Mouse (Mus musculus): ENCODE results near the gene Cobll1. TPM values are rescaled to one million over a fixed set of nuclear protein-coding genes. Genes with fewer than 3 reads are reported as not detected.
A peak's percentile ranks its signal among the peaks of the same experiment; 100 is the strongest.

Cobll1 gene
- polyA plus RNA-seq, 1 experiment from 2014 or later = 2.8 TPM

DNA sequence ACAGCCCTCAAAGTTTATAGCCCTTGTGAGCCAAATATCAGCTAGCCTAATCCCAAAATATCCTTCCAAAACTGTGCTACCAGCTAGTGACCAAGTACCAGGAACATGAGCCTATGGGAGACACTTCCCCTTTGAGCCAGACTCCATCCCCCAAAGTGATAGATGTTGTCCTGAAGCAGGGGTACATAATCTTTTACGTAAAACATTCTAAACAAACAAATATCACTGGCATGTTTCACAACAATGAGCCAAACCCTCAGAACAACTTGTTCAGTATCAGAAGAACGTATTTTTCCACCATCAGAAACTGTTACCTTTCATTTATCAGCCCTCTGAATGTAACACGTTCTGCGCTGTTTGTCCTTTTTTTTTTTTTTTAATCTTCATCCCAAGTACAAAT is 12.7 kb downstream of the Cobll1 start:
- H3K27ac ChIP-seq (ENCODE audit: low read depth, low read length) = no peak overlapping the region
- no peak for ATAC-seq
- WGBS = 88% methylated on average over 4 of the region's 4 CpGs
- H3K9me3 ChIP-seq (ENCODE audit: control insufficient read depth, low read length) = no peaks in the 10 kb centered on the region
- H3K27me3 ChIP-seq (replicated peaks; ENCODE audit: control insufficient read depth, insufficient read depth, low read length) = no peaks in the 10 kb centered on the region
- H3K9ac ChIP-seq (ENCODE audit: low read depth, low read length) = no peak overlapping the region
- H3K36me3 ChIP-seq (ENCODE audit: control insufficient read depth, insufficient read depth, low read length) = no peaks in the 10 kb centered on the region
- H3K4me2 ChIP-seq (ENCODE audit: low read length) = no peak overlapping the region
- no peak overlapping the region for H3K4me3 ChIP-seq (ENCODE audit: low read length)
- H3K4me1 ChIP-seq (ENCODE audit: control insufficient read depth, insufficient read depth, low read depth, low read length) = no peaks in the 10 kb centered on the region

DNA sequence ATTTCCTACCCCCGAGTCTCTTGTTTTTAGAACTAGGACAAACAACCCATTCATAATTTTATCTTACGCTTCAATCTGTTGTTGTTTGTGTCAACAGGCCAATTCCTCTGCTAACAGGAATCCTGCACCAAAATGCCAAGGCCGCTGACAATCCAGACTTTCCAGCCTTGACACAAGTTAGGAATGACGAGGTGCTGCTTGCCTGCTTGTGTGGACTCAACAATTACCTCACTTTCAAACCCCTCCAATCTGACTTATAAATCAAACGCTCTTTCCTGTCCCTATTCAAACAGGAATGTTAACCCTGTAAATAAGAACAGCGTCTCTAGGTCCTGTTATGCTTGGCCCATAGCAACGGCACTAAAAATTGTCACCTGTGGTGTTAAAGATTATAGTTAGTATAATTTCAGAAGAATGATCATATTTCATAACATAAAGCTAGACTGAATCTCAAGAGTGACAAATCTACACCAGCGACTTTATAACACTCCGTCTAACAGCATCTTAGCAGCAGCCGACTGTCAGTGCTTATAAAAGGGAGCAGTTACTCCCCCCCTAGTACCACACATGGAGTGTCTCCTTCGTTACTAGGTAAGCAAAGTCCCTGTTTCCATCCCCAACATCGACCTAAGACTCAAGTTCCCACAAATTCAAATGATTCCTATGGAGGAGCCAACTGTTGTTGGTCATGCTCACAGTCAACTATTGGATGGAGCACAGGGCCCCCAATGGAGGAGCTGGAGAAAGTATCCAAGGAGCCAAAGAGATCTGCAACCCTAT is 15.1 kb downstream of the Cobll1 start:
- Histone ChIP-seq H3K4me2 (ENCODE audit: low read length) (no peak overlapping the region), H3K27me3 (replicated peaks; ENCODE audit: control insufficient read depth, insufficient read depth, low read length) (no peaks in the 10 kb centered on the region), H3K9ac (ENCODE audit: low read depth, low read length) (no peak overlapping the region), H3K9me3 (ENCODE audit: control insufficient read depth, low read length) (no peaks in the 10 kb centered on the region), H3K36me3 (ENCODE audit: control insufficient read depth, insufficient read depth, low read length) (no peaks in the 10 kb centered on the region), H3K4me1 (ENCODE audit: control insufficient read depth, insufficient read depth, low read depth, low read length) (no peaks in the 10 kb centered on the region), H3K27ac (ENCODE audit: low read depth, low read length) (no peak overlapping the region), H3K4me3 (ENCODE audit: low read length) (no peak overlapping the region)
- WGBS = 81% methylated on average over 12 of the region's 12 CpGs
- ATAC-seq = no peak

DNA sequence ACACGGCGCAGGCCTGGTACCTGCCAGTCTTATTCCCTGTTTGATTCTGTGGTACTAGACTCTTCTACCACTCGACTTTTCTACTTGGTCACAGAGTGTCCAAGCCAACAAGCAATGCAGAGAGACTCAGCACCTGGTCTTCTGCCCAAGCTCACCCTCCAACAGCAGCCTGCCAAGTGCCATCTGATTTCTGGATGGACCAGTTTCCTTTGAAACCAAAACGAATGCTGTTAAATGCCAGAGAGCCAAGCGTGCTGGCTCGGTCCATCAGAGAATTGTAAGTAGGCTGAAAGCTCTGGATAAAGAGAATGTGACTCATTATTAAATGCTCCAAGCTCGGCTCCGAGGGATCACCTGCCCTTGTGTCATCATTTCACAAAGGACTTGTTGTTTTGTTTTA is 16.2 kb downstream of the Cobll1 start:
- H3K9ac ChIP-seq (ENCODE audit: low read depth, low read length) = no peak overlapping the region
- H3K4me1 ChIP-seq (ENCODE audit: control insufficient read depth, insufficient read depth, low read depth, low read length) = no peaks in the 10 kb centered on the region
- H3K36me3 ChIP-seq (ENCODE audit: control insufficient read depth, insufficient read depth, low read length) = no peaks in the 10 kb centered on the region
- no peak overlapping the region for H3K27ac ChIP-seq (ENCODE audit: low read depth, low read length)
- no peaks in the 10 kb centered on the region for H3K27me3 ChIP-seq (replicated peaks; ENCODE audit: control insufficient read depth, insufficient read depth, low read length)
- H3K9me3 ChIP-seq (ENCODE audit: control insufficient read depth, low read length) = no peaks in the 10 kb centered on the region
- peak; percentile 56; the same call in 1 of the 2 replicates for ATAC-seq
- WGBS = 71% methylated on average over 8 of the region's 8 CpGs
- no peak overlapping the region for H3K4me2 ChIP-seq (ENCODE audit: low read length)
- no peak overlapping the region for H3K4me3 ChIP-seq (ENCODE audit: low read length)

- Histone ChIP-seq H3K9me3 (ENCODE audit: control insufficient read depth, low read length) (no peaks in the 10 kb centered on the region), H3K4me2 (ENCODE audit: low read length) (no peak overlapping the region), H3K9ac (ENCODE audit: low read depth, low read length) (no peak overlapping the region), H3K27ac (ENCODE audit: low read depth, low read length) (no peak overlapping the region), H3K36me3 (ENCODE audit: control insufficient read depth, insufficient read depth, low read length) (no peaks in the 10 kb centered on the region), H3K4me1 (ENCODE audit: control insufficient read depth, insufficient read depth, low read depth, low read length) (no peaks in the 10 kb centered on the region), H3K27me3 (replicated peaks; ENCODE audit: control insufficient read depth, insufficient read depth, low read length) (no peaks in the 10 kb centered on the region), H3K4me3 (ENCODE audit: low read length) (no peak overlapping the region)
- no peak for ATAC-seq
- WGBS = 93% methylated on average over 2 of the region's 2 CpGs
These were observed 17.6 kb downstream of the Cobll1 start for GRCm38 (mm10) chr2:65221646-65222045.

GRCm38 (mm10) chr2:65220563-65220962 is 18.6 kb downstream of the Cobll1 start:
- H3K4me3 ChIP-seq (ENCODE audit: low read length) = no peak overlapping the region
- no peaks in the 10 kb centered on the region for H3K4me1 ChIP-seq (ENCODE audit: control insufficient read depth, insufficient read depth, low read depth, low read length)
- 78% methylated on average over 1 of the region's 1 CpGs for WGBS
- no peaks in the 10 kb centered on the region for H3K27me3 ChIP-seq (replicated peaks; ENCODE audit: control insufficient read depth, insufficient read depth, low read length)
- H3K9ac ChIP-seq (ENCODE audit: low read depth, low read length) = no peak overlapping the region
- H3K4me2 ChIP-seq (ENCODE audit: low read length) = no peak overlapping the region
- no peak overlapping the region for H3K27ac ChIP-seq (ENCODE audit: low read depth, low read length)
- ATAC-seq = no peak
- no peaks in the 10 kb centered on the region for H3K9me3 ChIP-seq (ENCODE audit: control insufficient read depth, low read length)
- no peaks in the 10 kb centered on the region for H3K36me3 ChIP-seq (ENCODE audit: control insufficient read depth, insufficient read depth, low read length)

DNA sequence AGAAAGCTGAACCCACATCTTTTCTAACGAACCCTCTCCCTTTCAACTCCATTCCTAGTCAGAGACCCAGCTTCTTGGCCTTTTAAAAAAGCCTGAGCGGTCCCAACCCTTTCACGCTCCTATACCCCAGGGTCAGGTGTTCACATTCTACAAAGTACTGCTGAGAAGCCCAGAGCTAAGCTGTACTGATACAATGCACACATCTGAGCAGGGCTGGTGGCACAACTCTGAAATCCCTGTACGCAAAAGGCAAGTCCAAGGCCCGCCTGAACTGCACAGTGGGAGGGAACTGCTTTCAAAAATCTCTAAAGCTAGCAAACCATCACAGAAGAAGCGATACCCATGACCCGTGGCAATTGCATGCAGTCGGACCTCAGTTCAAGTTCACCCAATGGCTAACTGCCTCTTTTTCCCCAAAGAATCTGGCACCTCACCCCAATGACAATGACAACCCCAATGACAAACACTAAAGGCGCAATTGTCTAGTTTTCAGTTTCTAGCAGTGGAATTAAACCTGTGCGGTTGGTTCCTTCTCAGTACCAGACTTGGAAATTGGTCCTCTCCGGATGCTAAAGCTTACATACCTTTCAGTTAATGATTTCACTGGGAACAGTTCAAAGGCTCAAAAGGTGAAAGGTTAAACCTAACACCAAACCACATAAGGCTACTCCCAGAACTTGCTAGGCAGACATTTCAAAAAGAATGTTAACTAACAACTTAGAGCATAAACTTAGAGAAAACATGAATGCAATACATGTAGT is 19.6 kb downstream of the Cobll1 start:
- no peaks in the 10 kb centered on the region for H3K27me3 ChIP-seq (replicated peaks; ENCODE audit: control insufficient read depth, insufficient read depth, low read length)
- no peaks in the 10 kb centered on the region for H3K36me3 ChIP-seq (ENCODE audit: control insufficient read depth, insufficient read depth, low read length)
- no peaks in the 10 kb centered on the region for H3K4me1 ChIP-seq (ENCODE audit: control insufficient read depth, insufficient read depth, low read depth, low read length)
- H3K27ac ChIP-seq (ENCODE audit: low read depth, low read length) = no peak overlapping the region
- WGBS = 88% methylated on average over 11 of the region's 11 CpGs
- no peak overlapping the region for H3K9ac ChIP-seq (ENCODE audit: low read depth, low read length)
- no peaks in the 10 kb centered on the region for H3K9me3 ChIP-seq (ENCODE audit: control insufficient read depth, low read length)
- no peak for ATAC-seq
- H3K4me2 ChIP-seq (ENCODE audit: low read length) = no peak overlapping the region
- H3K4me3 ChIP-seq (ENCODE audit: low read length) = no peak overlapping the region

- Histone ChIP-seq H3K4me2 (ENCODE audit: low read length) (no peak overlapping the region), H3K27ac (ENCODE audit: low read depth, low read length) (no peak overlapping the region), H3K9me3 (ENCODE audit: control insufficient read depth, low read length) (no peaks in the 10 kb centered on the region), H3K4me1 (ENCODE audit: control insufficient read depth, insufficient read depth, low read depth, low read length) (no peaks in the 10 kb centered on the region), H3K36me3 (ENCODE audit: control insufficient read depth, insufficient read depth, low read length) (no peaks in the 10 kb centered on the region), H3K27me3 (replicated peaks; ENCODE audit: control insufficient read depth, insufficient read depth, low read length) (no peaks in the 10 kb centered on the region), H3K4me3 (ENCODE audit: low read length) (no peak overlapping the region), H3K9ac (ENCODE audit: low read depth, low read length) (no peak overlapping the region)
- WGBS = 75% methylated on average over 9 of the region's 9 CpGs
- ATAC-seq = peak; percentile 78
These were observed 20.9 kb downstream of the Cobll1 start for GRCm38 (mm10) chr2:65218318-65218717.

DNA sequence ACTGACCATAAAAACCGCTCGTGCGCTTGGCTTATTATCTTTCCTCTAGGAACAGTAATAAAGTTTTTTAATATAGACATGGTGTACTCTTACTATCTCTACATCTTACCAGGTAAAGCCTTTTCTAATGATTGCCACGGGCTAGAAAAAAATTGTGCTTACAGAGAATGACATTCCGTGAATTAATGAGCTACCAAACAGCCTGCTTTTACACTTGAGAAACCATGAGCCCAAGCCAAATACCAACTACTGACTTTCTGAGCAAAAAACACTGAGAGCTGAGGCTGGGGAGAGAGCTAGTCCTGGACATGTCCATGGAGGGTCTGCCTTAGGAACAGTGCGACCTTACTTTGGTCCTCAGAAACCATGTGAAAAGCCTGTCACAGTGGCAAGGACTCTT is 21.5 kb downstream of the Cobll1 start:
- H3K27me3 ChIP-seq (replicated peaks; ENCODE audit: control insufficient read depth, insufficient read depth, low read length) = no peaks in the 10 kb centered on the region
- H3K9me3 ChIP-seq (ENCODE audit: control insufficient read depth, low read length) = no peaks in the 10 kb centered on the region
- no peaks in the 10 kb centered on the region for H3K36me3 ChIP-seq (ENCODE audit: control insufficient read depth, insufficient read depth, low read length)
- no peak overlapping the region for H3K4me2 ChIP-seq (ENCODE audit: low read length)
- no peak for ATAC-seq
- no peak overlapping the region for H3K27ac ChIP-seq (ENCODE audit: low read depth, low read length)
- no peak overlapping the region for H3K9ac ChIP-seq (ENCODE audit: low read depth, low read length)
- H3K4me1 ChIP-seq (ENCODE audit: control insufficient read depth, insufficient read depth, low read depth, low read length) = no peaks in the 10 kb centered on the region
- no peak overlapping the region for H3K4me3 ChIP-seq (ENCODE audit: low read length)
- 90% methylated on average over 6 of the region's 6 CpGs for WGBS

- H3K27ac ChIP-seq (ENCODE audit: low read depth, low read length) = no peak overlapping the region
These were observed 23.0 kb downstream of the Cobll1 start for GRCm38 (mm10) chr2:65216163-65216562.

More at GRCm38 (mm10) chr2:65216163-65216562, 23.0 kb downstream of the Cobll1 start:
- no peak for ATAC-seq
- Histone ChIP-seq H3K9ac (ENCODE audit: low read depth, low read length) (no peak overlapping the region), H3K27me3 (replicated peaks; ENCODE audit: control insufficient read depth, insufficient read depth, low read length) (no peaks in the 10 kb centered on the region), H3K9me3 (ENCODE audit: control insufficient read depth, low read length) (no peaks in the 10 kb centered on the region), H3K4me3 (ENCODE audit: low read length) (no peak overlapping the region), H3K4me1 (ENCODE audit: control insufficient read depth, insufficient read depth, low read depth, low read length) (no peaks in the 10 kb centered on the region), H3K4me2 (ENCODE audit: low read length) (no peak overlapping the region), H3K36me3 (ENCODE audit: control insufficient read depth, insufficient read depth, low read length) (no peaks in the 10 kb centered on the region)
